Mouse (Mus musculus): ENCODE results near the gene Crtc3.

- TF ChIP-seq CTCF (IDR thresholded peaks at IDR 0.05 in 2 of 3, conservative IDR thresholded peaks at IDR 0.05 in 1 of 3; ENCODE audit: control insufficient read depth in 1 of 3, insufficient read depth in 1 of 3, low read depth in 2 of 3, low read length in 3 of 3, poor library complexity in 1 of 3, severe bottlenecking in 1 of 3) (no peak), MAFK (IDR thresholded peaks at IDR 0.05; ENCODE audit: borderline replicate concordance, low read depth, low read length) (no peak), NRF1 (IDR thresholded peaks at IDR 0.05; ENCODE audit: insufficient read depth, low read depth, low read length, poor library complexity, severe bottlenecking) (no peak), POLR2AphosphoS2 (IDR thresholded peaks at IDR 0.05; ENCODE audit: low read length) (no peak), MAZ (IDR thresholded peaks at IDR 0.05; ENCODE audit: low read depth, low read length) (no peak), POLR2A (IDR thresholded peaks at IDR 0.05; ENCODE audit: control insufficient read depth in 1 of 2, insufficient read depth in 1 of 2, low read depth in 1 of 2, low read length in 2 of 2, poor library complexity in 1 of 2) (no peak)
Measured at GRCm38 (mm10) chr7:80561271-80561670, 127.4 kb downstream of the Crtc3 start.
